ENCODE assay signal across 9 mouse cellular contexts in genomic region chr16:28880756-28881155, GRCm38 (mm10). TPM values are rescaled to one million over a fixed set of nuclear protein-coding genes. Genes with fewer than 3 reads are reported as not detected.
DNase-seq lines count a peak whose midpoint lies in the region; ATAC-seq and TF ChIP-seq lines count a peak whose summit lies in the region.
"Had no signal": no experiment of that assay in that cellular context is flagged by ENCODE, and none has a peak within 500 bp of the region (broad histone marks: within the 10 kb centered on the region; RNA-seq: fewer than 3 reads in every experiment).

No protein-coding gene starts in this region.

- peak; percentile 24 for DNase-seq in kidney, adult 18-20 months
- DNase-seq in kidney, adult 11 months: no peak
- DNase-seq in hindbrain, embryonic 10.5 days (ENCODE audit: low spot score): peak; percentile 29
- no peak for DNase-seq in limb, embryonic 14.5 days (ENCODE audit: low spot score)
- no peak for DNase-seq in T-cell, adult 2 months (ENCODE audit: low spot score)
- DNase-seq in gastrocnemius, postnatal 14 days: no peak
- DNase-seq in right cerebral cortex, adult 18-20 months: no peak

- no peaks in the 10 kb centered on the region for H3K36me3 ChIP-seq in hindbrain, embryonic 10.5 days
- no peaks in the 10 kb centered on the region for H3K36me3 ChIP-seq in limb, embryonic 14.5 days (ENCODE audit: control insufficient read depth, insufficient read depth, low read length)
- no peaks in the 10 kb centered on the region for H3K36me3 ChIP-seq in stomach, embryonic 15.5 days
- H3K36me3 ChIP-seq: embryonic facial prominence, embryonic 15.5 days had no signal

- H3K27me3 ChIP-seq in hindbrain, embryonic 10.5 days (ENCODE audit: insufficient read depth, poor library complexity, severe bottlenecking): no peaks in the 10 kb centered on the region
- H3K27me3 ChIP-seq in limb, embryonic 14.5 days (ENCODE audit: control insufficient read depth, insufficient read depth, low read length): no peaks in the 10 kb centered on the region
- no peaks in the 10 kb centered on the region for H3K27me3 ChIP-seq in stomach, embryonic 15.5 days (replicated peaks)
- H3K27me3 ChIP-seq: embryonic facial prominence, embryonic 15.5 days had no signal

- 30% methylated on average over 8 of the region's 8 CpGs for WGBS in hindbrain, embryonic 10.5 days
- 9% methylated on average over 8 of the region's 8 CpGs for WGBS in limb, embryonic 14.5 days
- WGBS in stomach, embryonic 15.5 days: 6% methylated on average over 8 of the region's 8 CpGs

- H3K4me3 ChIP-seq in hindbrain, embryonic 10.5 days: no peak overlapping the region
- H3K4me3 ChIP-seq in limb, embryonic 14.5 days (replicated peaks; ENCODE audit: low read length): no peak overlapping the region
- H3K4me3 ChIP-seq in stomach, embryonic 15.5 days (replicated peaks): no peak overlapping the region
- H3K4me3 ChIP-seq: embryonic facial prominence, embryonic 15.5 days had no signal

- peak overlapping the region; percentile 16; the same call in 1 of the 2 replicates for H3K27ac ChIP-seq in hindbrain, embryonic 10.5 days
- H3K27ac ChIP-seq in limb, embryonic 14.5 days (replicated peaks; ENCODE audit: low read depth, low read length): no peak overlapping the region
- peak overlapping the region; percentile 11; the same call in 1 of the 2 replicates for H3K27ac ChIP-seq in stomach, embryonic 15.5 days
- H3K27ac ChIP-seq: embryonic facial prominence, embryonic 15.5 days had no signal

- ATAC-seq in limb, embryonic 14.5 days (ENCODE audit: low FRiP score, low read depth): 0 out of 2 replicates have a peak, but pooled peaks have one; percentile 24
- ATAC-seq in stomach, embryonic 15.5 days (ENCODE audit: insufficient read depth, low FRiP score, low read depth): peak; percentile 50; the same call in 1 of the 2 replicates

- H3K4me1 ChIP-seq in hindbrain, embryonic 10.5 days (replicated peaks): peaks cover 39% of the 10 kb centered on the region
- peaks cover 39% of the 10 kb centered on the region for H3K4me1 ChIP-seq in limb, embryonic 14.5 days (ENCODE audit: control insufficient read depth, insufficient read depth, low read length)
- H3K4me1 ChIP-seq in stomach, embryonic 15.5 days: peaks cover 32% of the 10 kb centered on the region

- no peak overlapping the region for H3K9ac ChIP-seq in limb, embryonic 14.5 days (ENCODE audit: low read depth, low read length, severe bottlenecking)
- H3K9ac ChIP-seq in stomach, embryonic 15.5 days: no peak overlapping the region
- H3K9ac ChIP-seq: embryonic facial prominence, embryonic 15.5 days had no signal

- TF ChIP-seq POLR2A in limb, embryonic 14.5 days (IDR thresholded peaks at IDR 0.05; ENCODE audit: borderline replicate concordance, extremely low read depth, insufficient read depth, insufficient read length): no peak

- no peaks in the 10 kb centered on the region for H3K9me3 ChIP-seq in hindbrain, embryonic 10.5 days
- H3K9me3 ChIP-seq in limb, embryonic 14.5 days (ENCODE audit: control insufficient read depth, low read length): no peaks in the 10 kb centered on the region
- no peaks in the 10 kb centered on the region for H3K9me3 ChIP-seq in stomach, embryonic 15.5 days
- H3K9me3 ChIP-seq: embryonic facial prominence, embryonic 15.5 days had no signal

- H3K4me2 ChIP-seq in limb, embryonic 14.5 days (replicated peaks; ENCODE audit: low read depth, low read length, severe bottlenecking): 0 out of 2 replicates have a peak overlapping the region, but pooled peaks have one; percentile 13
- peak overlapping the region; percentile 35 for H3K4me2 ChIP-seq in stomach, embryonic 15.5 days
- H3K4me2 ChIP-seq: embryonic facial prominence, embryonic 15.5 days had no signal

- intact Hi-C loops in gastrocnemius, postnatal 14 days (cut with DNase I; ENCODE audit: low total_unique reads): no loop called here

RNA-seq across cellular contexts. Expression of gene Mb21d2, which starts 48.7 kb away (rescaled TPM):
- 5.8 and 6.3 TPM in 2 replicates for polyA plus RNA-seq in hindbrain, embryonic 10.5 days (2016; fragmentation: Nextera tagmentation; extraction: Ambion mirVana)
- 11.8 and 15.0 TPM in 2 replicates for polyA plus RNA-seq in limb, embryonic 14.5 days (2012; rRNA removed)
- 9.9 and 11.4 TPM in 2 replicates for polyA plus RNA-seq in limb, embryonic 14.5 days (2014; fragmentation: Nextera tagmentation; extraction: Ambion mirVana)
- 7.5 and 7.7 TPM in 2 replicates for polyA plus RNA-seq in stomach, embryonic 15.5 days (2015; fragmentation: Nextera tagmentation; extraction: Ambion mirVana)
- total RNA-seq in gastrocnemius, postnatal 14 days (2021): 1 to 10 TPM; 6.2 to 7.1 TPM

Comparison
In these comparisons a context has a peak if more than half of its experiments do, and no peak if none do; other contexts are left out.
1. DNase-seq: peak in kidney, adult 18-20 months (single experiment) and hindbrain, embryonic 10.5 days (single experiment); none in kidney, adult 11 months (single experiment), limb, embryonic 14.5 days (single experiment), T-cell, adult 2 months (single experiment), gastrocnemius, postnatal 14 days (single experiment) and right cerebral cortex, adult 18-20 months (single experiment).